Mouse (Mus musculus) testis, postnatal 14 days (tissue): ENCODE data around the gene Ncor1.
A peak's percentile ranks its signal among the peaks of the same experiment; 100 is the strongest.
"Not testable (repeated sequence)": the region's sequence is repeated elsewhere in the genome, so short reads cannot be mapped to it uniquely, and the experiment has no call there.

Source experiments
- DNase-seq: peaks from one replicate; pipeline ENCODE4 v3.0.0; 2021; ENCODE audit warnings: low spot score

Gene Ncor1

DNA sequence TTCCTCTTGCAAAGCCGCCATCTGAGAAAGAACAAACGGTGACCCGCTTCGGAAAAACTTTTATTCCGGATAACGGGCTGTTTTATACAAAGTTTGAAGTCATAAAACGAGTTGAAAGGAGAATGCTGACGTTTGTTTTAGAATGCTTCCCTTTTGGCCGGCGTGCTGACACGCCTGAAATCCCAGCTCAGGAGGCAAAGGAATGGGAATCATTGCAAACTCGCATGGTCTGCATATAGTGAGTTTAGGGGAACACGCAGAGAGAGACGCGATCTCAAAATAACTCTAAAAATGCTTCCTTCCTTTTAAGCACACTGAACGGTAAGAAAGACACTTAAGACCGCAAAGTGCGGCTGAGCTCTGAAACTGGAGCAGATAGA, 460 bp downstream of the Ncor1 start:
- DNase-seq: no peak

GRCm38 (mm10) chr11:62457241-62457890, 975 bp downstream of the Ncor1 start:
- DNase-seq: peak; percentile 92

DNA sequence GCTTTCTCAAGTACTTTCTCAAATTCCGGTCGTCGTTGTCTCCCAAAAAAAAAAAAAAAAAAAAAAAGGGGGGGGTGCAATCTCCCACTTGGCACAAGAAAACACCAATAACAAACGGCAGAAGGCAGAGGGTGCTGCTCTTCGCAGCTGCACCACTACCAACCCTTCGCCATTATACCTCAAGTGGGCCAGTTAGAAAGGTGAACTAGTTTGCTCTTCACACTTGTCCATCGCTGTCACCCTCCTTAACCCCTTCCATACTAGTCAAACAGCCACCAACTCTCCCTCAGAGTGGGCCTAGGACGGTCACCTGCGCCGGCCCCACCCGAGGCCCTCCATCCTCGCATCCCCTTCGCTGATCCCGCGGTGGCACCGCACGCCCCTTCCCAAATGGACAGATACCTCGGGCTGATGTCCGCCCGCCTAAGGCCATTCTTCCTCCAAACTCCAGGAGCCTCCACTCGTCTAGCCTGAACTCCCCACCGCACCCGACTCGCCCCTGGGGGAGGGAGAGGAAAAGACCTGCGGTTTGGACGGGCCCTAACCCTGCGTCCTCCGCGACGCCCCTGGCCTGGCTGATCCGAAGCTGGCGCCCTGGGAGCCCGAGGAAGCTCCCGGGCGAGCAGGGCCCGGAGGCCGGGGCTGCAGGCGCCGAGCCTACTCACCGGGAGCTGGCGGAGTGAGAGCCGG, 1.7 kb downstream of the Ncor1 start:
- peak; percentile 79 for DNase-seq

GRCm38 (mm10) chr11:62456021-62456482, 2.3 kb downstream of the Ncor1 start:
- no peak for DNase-seq

- no peak for DNase-seq
Observed at GRCm38 (mm10) chr11:62455193-62455592, 3.1 kb downstream of the Ncor1 start.

- no peak for DNase-seq
Observed at GRCm38 (mm10) chr11:62448971-62449370, 9.4 kb downstream of the Ncor1 start.

DNA sequence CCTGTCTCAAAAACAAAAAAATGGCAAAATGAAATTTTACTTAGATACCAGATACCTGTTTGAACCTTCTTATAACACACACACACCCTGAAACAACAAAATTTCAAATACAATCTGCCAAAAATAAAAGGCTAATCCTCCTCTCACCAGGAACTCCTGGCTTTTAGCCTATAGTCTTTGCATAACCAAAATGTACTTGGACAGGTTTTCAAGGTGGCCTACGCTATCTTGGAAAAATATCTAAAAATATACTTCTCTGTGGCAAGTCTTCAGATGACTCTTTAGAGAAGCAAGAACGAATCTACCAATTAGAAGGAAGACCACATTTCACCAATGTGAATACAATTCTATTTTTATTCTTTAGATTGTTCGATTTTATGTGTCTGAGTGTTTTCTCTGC, 12.5 kb downstream of the Ncor1 start:
- no peak for DNase-seq

DNA sequence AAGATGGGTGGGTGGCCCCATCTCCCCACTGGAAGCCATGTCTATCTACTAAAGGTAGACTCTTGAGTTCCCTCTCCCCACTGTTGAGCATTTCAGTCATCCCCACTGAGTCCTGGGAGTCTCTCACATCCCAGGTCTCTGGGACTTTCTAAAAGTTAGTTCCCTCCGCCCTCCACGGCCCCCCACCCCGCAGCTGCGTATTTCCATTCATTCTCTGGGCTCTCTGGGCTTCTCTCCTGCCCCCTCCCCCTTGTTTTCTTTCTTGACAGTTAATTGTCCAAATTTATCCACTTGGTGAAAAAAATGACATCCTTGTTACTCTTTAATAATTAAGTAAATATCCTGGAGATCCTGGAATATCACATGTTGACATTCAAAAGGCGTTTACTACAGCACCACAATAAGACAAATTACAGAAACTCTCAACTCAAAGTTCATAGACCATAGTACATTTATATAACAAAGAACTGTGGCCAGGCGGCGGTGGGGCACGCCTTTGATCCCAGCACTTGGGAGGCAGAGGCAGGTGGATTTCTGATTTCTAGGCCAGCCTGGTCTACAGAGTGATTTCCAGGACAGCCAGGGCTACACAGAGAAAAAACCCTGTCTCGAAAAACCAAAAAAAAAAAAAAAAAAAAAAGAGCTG, 17.5 kb downstream of the Ncor1 start:
- no peak for DNase-seq

DNA sequence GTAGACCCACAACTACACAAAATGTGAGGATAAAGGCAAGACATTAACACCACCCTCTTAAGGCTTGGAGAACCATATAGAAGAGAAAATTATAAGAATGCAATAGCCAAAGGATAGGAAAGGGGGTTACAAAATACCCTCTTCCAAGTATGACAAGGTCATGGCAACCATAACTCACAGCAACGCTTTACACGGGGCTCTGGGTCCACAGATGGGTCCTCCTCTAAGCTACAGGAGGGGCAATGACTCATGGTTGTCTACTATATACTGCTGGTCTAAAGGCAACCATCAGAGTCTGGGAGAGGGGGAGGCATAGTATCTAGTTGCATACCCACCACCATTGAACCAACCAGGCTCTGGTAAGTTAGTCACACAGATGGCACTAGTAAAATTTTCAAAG, 26.1 kb downstream of the Ncor1 start:
- DNase-seq: no peak

DNA sequence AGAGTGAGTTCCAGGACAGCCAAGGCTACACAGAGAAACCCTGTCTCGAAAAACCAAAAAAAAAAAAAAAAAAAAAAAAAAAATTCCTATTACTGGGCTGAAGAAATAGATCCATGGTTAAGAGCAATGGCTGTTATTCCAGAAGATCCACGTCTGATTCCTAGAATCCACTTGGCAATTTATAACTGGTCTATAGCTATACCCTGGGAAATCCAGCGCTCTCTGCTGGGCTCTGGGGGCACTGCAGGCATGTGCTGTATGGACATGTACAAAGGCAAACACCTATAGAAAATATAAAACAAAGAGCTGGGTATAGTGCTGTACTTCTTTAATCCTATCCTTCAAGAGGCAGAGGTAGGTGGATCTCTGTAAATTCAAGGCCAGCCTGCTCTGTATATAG, 31.2 kb downstream of the Ncor1 start:
- no peak for DNase-seq

GRCm38 (mm10) chr11:62426266-62426665, 32.1 kb downstream of the Ncor1 start:
- no peak for DNase-seq

GRCm38 (mm10) chr11:62424525-62424924, 33.8 kb downstream of the Ncor1 start:
- DNase-seq: no peak

DNA sequence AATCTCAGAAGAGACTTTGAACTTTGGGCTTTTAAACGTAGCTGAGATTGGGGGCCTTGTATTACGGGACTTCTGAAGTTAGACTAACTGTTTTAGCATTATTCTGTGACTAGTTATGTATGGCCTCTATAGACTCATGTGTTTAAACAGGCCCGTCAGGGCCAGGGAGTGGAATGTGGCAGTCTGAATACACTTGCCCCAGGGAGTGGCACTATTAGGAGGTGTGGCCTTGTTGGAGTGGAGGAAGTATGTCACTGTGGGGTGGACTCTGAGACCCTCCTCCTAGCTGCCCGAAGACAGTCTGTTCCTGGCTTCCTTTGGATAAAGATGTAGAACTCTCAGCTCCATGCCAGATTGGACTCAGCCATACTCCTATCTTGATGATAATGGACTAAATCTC, 43.3 kb downstream of the Ncor1 start:
- no peak for DNase-seq

DNA sequence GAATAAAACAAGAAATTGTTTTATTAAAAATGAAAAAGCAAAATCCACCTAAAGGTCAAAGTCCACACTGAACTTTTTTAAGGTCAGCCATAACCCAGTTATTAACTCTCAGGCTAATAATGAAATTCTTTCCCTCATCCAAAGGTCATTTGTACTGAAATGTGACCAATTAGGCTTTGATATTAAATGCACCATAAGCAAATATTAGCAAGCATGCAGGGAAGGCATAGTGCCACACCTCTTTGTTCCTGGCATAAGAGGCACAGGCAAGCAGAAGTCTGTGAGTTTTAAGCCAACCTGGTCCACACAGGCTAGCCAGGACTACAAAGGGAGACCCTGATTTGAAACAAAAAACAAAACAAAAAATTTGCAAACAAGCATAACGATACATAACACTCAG, 48.7 kb downstream of the Ncor1 start:
- no peak for DNase-seq

DNA sequence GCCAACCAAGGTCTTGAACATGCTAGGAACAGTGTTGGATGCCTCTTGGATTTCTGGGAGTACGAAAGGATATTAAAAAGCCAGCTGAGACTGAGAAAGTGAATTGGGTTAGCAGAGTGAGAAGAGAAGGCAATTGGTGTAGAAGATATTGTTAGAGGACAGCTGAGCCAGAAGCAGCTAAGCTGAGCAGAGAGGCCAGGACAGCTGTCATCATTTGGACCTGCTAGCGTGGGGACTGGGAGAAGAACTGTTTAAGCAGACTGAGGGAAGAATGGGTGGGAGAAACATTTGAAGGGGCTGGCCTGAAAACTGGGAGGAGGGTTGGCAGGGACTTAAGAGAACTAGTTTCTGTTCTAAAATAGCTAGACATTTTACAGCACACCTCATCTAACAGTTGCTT, 49.5 kb downstream of the Ncor1 start:
- no peak for DNase-seq

DNA sequence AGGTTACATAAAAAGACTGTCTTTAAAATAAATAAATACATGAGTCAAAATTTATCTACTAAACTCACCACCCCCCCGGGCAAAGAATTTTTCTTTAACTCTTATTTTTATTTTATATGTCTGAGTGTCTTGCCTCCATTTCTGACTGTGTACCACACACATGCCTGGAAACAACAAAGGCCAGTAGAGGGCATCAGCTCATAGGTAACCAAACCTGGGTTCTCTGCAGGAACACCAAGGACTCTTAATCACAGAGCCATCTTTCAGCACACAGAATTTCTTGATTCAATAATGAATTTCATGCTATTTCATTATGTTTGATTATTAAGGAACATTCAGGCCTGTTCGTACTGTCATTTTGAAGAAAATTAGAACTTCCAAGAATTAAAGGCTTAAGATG, 61.9 kb downstream of the Ncor1 start:
- DNase-seq: no peak

DNA sequence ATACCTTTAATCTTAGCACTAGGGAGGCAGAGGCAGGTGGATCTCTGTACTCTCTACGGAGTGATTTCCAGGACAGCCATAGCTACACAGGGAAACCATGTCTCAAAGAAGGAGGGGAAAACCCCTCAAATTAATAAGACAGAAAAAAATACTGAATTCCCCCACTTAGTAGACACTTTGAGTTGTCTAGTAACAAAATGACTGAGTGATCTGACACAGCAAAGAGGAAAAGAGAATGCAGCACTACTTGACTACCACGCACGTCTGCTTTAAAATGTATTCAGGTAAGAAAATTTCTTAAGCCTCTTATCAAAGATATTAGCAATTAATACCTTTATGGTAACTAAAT, 70.0 kb downstream of the Ncor1 start:
- no peak for DNase-seq

DNA sequence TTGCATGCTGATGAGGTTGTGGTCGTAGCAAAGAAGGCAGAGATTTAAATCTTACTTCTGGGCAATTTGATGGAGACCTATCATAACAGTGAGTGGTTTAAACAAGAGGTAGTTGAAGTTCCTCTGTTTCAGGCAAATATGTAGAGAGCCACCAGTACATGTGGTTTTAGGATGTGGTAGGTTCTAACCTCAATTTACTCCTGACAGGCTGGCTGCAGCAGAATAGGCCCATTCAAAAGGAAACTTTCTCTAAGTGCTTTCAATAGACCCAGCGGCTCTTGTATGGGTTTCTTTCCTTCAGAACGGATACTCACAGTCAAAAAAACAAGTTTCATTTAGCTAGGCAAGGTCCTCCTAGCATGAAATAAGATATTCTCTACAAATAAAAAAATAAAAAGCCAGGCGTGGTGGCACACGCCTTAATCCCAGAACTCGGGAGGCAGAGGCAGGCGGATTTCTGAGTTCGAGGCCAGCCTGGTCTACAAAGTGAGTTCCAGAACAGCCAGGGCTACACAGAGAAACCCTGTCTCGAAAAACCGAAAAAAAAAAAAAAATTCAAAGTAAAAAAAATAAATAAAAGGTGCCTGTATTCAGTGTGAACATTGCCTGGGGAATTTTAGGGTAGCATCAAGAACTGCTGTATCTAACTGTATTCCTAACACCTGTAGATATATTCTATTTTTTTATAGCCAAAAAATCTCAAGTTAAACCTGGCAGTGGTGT, 70.6 kb downstream of the Ncor1 start:
- DNase-seq: no peak

DNA sequence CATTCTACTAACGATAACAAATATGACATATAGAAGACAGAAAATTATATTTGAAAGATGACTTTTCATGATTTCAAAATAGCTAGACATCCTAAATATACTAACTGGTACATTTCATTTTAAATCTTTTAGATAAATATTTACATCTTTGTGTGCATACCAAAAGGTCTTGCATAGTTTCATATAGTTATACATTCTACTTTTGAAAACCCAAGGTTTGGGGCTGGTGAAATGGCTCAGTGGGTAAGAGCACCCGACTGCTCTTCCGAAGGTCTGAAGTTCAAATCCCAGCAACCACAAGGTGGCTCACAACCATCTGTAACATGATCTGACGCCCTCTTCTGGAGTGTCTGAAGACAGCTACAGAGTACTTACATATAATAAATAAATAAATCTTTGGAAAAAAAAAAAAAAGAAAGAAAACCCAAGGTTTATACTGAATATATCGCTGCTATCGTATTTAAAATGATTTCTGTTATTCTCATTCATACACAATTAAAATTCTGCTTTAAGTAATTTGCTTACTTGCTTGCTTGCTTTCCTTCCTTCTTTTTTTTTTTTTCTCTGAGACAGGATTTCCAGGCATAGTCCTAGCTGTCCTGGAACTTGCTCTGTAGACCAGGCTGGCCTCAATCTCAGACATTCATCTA, 81.0 kb downstream of the Ncor1 start:
- DNase-seq: not testable (repeated sequence)

DNA sequence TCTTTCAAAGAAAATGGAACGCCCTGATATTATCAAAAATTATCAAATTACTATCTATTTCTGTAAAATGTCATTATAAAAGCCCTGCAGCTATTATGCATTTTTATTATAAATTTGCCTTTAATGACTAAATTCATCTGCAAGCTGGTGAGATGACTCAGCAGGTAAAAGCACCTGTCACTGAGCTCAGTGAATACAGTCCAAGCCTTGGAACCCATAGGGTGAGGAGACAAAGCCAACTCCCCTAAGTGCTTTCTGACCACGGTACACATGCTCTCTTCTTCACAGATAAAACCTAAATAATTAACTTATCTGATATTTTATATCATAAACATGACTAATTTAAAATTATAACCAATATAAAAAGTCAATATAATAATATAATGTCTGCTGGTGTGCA, 86.6 kb downstream of the Ncor1 start:
- DNase-seq: no peak

GRCm38 (mm10) chr11:62369924-62370323, 88.4 kb downstream of the Ncor1 start:
- no peak for DNase-seq

GRCm38 (mm10) chr11:62366879-62367278, 91.5 kb downstream of the Ncor1 start:
- no peak for DNase-seq
